13 mouse cellular contexts compared by ENCODE assay signal in genomic region chr4:84149149-84150050, GRCm38 (mm10).
DNase-seq lines count a peak whose midpoint lies in the region; ATAC-seq and TF ChIP-seq lines count a peak whose summit lies in the region.
"Had no signal": no experiment of that assay in that cellular context is flagged by ENCODE, and none has a peak within 500 bp of the region (broad histone marks: within the 10 kb centered on the region; RNA-seq: fewer than 3 reads in every experiment).

No protein-coding gene starts in this region.

- H3K9me3 ChIP-seq in lung, embryonic 16.5 days (ENCODE audit: control insufficient read depth, low read length), result no peaks in the 10 kb centered on the region
- H3K9me3 ChIP-seq in liver, postnatal 0 days (ENCODE audit: low read length), result no peaks in the 10 kb centered on the region
- H3K9me3 ChIP-seq: midbrain, embryonic 15.5 days had no signal

- peak overlapping the region; percentile 12; the same call in 1 of the 2 replicates for H3K27ac ChIP-seq in lung, embryonic 16.5 days (ENCODE audit: low read length)
- H3K27ac ChIP-seq in liver, postnatal 0 days (ENCODE audit: low read depth), result no peak overlapping the region
- H3K27ac ChIP-seq: macrophage; midbrain, embryonic 15.5 days had no signal

- H3K4me2 ChIP-seq in lung, embryonic 16.5 days (ENCODE audit: low read depth, low read length), result peak overlapping the region; percentile 18; the same call in 1 of the 2 replicates
- H3K4me2 ChIP-seq in liver, postnatal 0 days (ENCODE audit: low read depth, low read length), result no peak overlapping the region
- H3K4me2 ChIP-seq: heart, embryonic 11.5 days; midbrain, embryonic 15.5 days had no signal

- TF ChIP-seq CTCF in lung, adult 2 months (IDR thresholded peaks at IDR 0.05; ENCODE audit: insufficient read depth, low read length), result no peak
- no peak for TF ChIP-seq CTCF in liver, postnatal 0 days (IDR thresholded peaks at IDR 0.05; ENCODE audit: low read depth)

- H3K4me1 ChIP-seq in lung, embryonic 16.5 days (replicated peaks; ENCODE audit: control insufficient read depth, insufficient read depth, low read length), result peaks cover 23% of the 10 kb centered on the region
- no peaks in the 10 kb centered on the region for H3K4me1 ChIP-seq in lung, adult 2 months (ENCODE audit: control insufficient read depth, insufficient read depth, low read length)
- H3K4me1 ChIP-seq in liver, postnatal 0 days (ENCODE audit: insufficient read depth), result peaks cover 3% of the 10 kb centered on the region; the same call in 1 of the 2 replicates
- H3K4me1 ChIP-seq: midbrain, embryonic 15.5 days had no signal

- intact Hi-C loops in gastrocnemius, postnatal 36 days (cut with DNase I), result no loop called here

- no peak overlapping the region for H3K4me3 ChIP-seq in lung, embryonic 16.5 days (ENCODE audit: low read length)
- no peak overlapping the region for H3K4me3 ChIP-seq in lung, adult 2 months (replicated peaks; ENCODE audit: extremely low read depth, low read depth, low read length)
- H3K4me3 ChIP-seq in liver, postnatal 0 days (ENCODE audit: low read depth, low read length), result no peak overlapping the region
- H3K4me3 ChIP-seq: midbrain, embryonic 15.5 days had no signal

- DNase-seq in lung, adult 2 months, result no peak
- DNase-seq in kidney, postnatal 10 days, result peak; percentile 21
- peak; percentile 16 for DNase-seq in liver, postnatal 0 days
- DNase-seq in embryo, embryonic 10.5 days (ENCODE audit: low spot score), result no peak
- no peak for DNase-seq in gastrocnemius, postnatal 36 days
- no peak for DNase-seq in gastrocnemius, postnatal 10 days
- no peak for DNase-seq in layer of hippocampus, postnatal 10 days (ENCODE audit: low spot score in 2 of 2)
- DNase-seq: right cerebral cortex, adult 18-20 months; thymus, postnatal 4 days had no signal

- no peaks in the 10 kb centered on the region for H3K27me3 ChIP-seq in lung, embryonic 16.5 days (ENCODE audit: control insufficient read depth, insufficient read depth, low read depth, low read length)
- no peaks in the 10 kb centered on the region for H3K27me3 ChIP-seq in liver, postnatal 0 days (ENCODE audit: insufficient read depth, low read length)
- H3K27me3 ChIP-seq: midbrain, embryonic 15.5 days had no signal

- TF ChIP-seq EP300 in liver, postnatal 0 days (IDR thresholded peaks at IDR 0.05; ENCODE audit: low read depth), result no peak

- no peak overlapping the region for H3K9ac ChIP-seq in lung, embryonic 16.5 days (ENCODE audit: low read length)
- H3K9ac ChIP-seq in liver, postnatal 0 days (replicated peaks), result no peak overlapping the region
- H3K9ac ChIP-seq: midbrain, embryonic 15.5 days had no signal

- peak; percentile 70 for ATAC-seq in lung, embryonic 16.5 days (ENCODE audit: low read depth)
- peak; percentile 48 for ATAC-seq in liver, postnatal 0 days

- TF ChIP-seq POLR2A in lung, adult 2 months (IDR thresholded peaks at IDR 0.05; ENCODE audit: borderline replicate concordance, extremely low read depth, low read depth, low read length), result no peak

- no peaks in the 10 kb centered on the region for H3K36me3 ChIP-seq in lung, embryonic 16.5 days (ENCODE audit: control insufficient read depth, insufficient read depth, low read length)
- H3K36me3 ChIP-seq in liver, postnatal 0 days (replicated peaks; ENCODE audit: insufficient read depth, low read length), result no peaks in the 10 kb centered on the region
- H3K36me3 ChIP-seq: midbrain, embryonic 15.5 days had no signal

- WGBS in lung, embryonic 16.5 days, result 27% methylated on average over 13 of the region's 13 CpGs
- 42% methylated on average over 13 of the region's 13 CpGs for whole genome bisulfite sequencing in lung, adult 2 months
- WGBS in liver, postnatal 0 days (ENCODE audit: insufficient replicate concordance), result 51% methylated on average over 13 of the region's 13 CpGs

Comparison
In these comparisons a context has a peak if more than half of its experiments do, and no peak if none do; other contexts are left out.
1. DNase-seq: peak in kidney, postnatal 10 days (single experiment) and liver, postnatal 0 days (single experiment); none in lung, adult 2 months (single experiment), embryo, embryonic 10.5 days (single experiment), gastrocnemius, postnatal 36 days (0 of 2), gastrocnemius, postnatal 10 days (single experiment) and layer of hippocampus, postnatal 10 days (0 of 2).